In the genomic region with DNA sequence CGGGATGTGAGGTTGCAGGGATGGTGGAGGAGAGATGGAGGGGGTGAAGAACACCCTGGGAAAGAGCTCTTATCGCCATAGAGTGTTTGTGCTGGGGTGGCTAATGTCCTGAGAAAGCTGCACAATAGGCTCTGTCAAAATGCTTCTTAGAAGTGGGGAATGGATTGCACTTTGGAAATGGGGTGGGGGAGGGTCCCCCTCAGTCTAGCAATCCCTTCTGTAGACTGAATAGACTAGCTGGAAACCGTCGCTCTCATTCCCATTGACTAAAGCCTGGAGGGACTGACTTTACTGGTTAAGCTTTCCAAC, we compare ENCODE assay signal across 22 mouse cellular contexts.
DNase-seq lines count a peak whose midpoint lies in the region; ATAC-seq lines count a peak whose summit lies in the region.
"Had no signal": no experiment of that assay in that cellular context is flagged by ENCODE, and none has a peak within 500 bp of the region (broad histone marks: within the 10 kb centered on the region; RNA-seq: fewer than 3 reads in every experiment).

No protein-coding gene starts in this region.

- ATAC-seq in forebrain, embryonic 11.5 days (replicated peaks; ENCODE audit: low FRiP score): peak; percentile 42; the same call in 1 of the 2 replicates
- no peak for ATAC-seq in midbrain, embryonic 15.5 days (replicated peaks)
- ATAC-seq in hindbrain, embryonic 14.5 days (ENCODE audit: low FRiP score): peak; percentile 46; the same call in 1 of the 2 replicates
- peak; percentile 71; the same call in 1 of the 2 replicates for ATAC-seq in midbrain, embryonic 16.5 days
- ATAC-seq: CD4-positive, CD25-positive, alpha-beta regulatory T cell, adult 4 months; intestine, embryonic 15.5 days; Patski had no signal

- WGBS in forebrain, embryonic 11.5 days: 24% methylated on average over 4 of the region's 4 CpGs
- 35% methylated on average over 4 of the region's 4 CpGs for WGBS in forebrain, embryonic 10.5 days
- 42% methylated on average over 4 of the region's 4 CpGs for whole genome bisulfite sequencing in midbrain, embryonic 10.5 days
- 21% methylated on average over 4 of the region's 4 CpGs for WGBS in midbrain, embryonic 15.5 days
- WGBS in hindbrain, embryonic 14.5 days: 24% methylated on average over 4 of the region's 4 CpGs
- 27% methylated on average over 4 of the region's 4 CpGs for WGBS in midbrain, embryonic 16.5 days

- H3K4me3 ChIP-seq in forebrain, embryonic 11.5 days (ENCODE audit: low read depth, low read length): no peak overlapping the region
- H3K4me3 ChIP-seq in forebrain, embryonic 10.5 days: no peak overlapping the region
- H3K4me3 ChIP-seq in midbrain, embryonic 10.5 days: no peak overlapping the region
- H3K4me3 ChIP-seq in midbrain, embryonic 15.5 days: no peak overlapping the region
- no peak overlapping the region for H3K4me3 ChIP-seq in hindbrain, embryonic 14.5 days (replicated peaks; ENCODE audit: low read length)
- no peak overlapping the region for H3K4me3 ChIP-seq in midbrain, embryonic 16.5 days (ENCODE audit: low read depth, low read length)
- H3K4me3 ChIP-seq: intestine, embryonic 15.5 days; left cerebral cortex, adult 2 months; megakaryocyte, embryonic 14.5 days had no signal

- H3K27me3 ChIP-seq in forebrain, embryonic 11.5 days (ENCODE audit: control insufficient read depth, insufficient read depth, low read length): no peaks in the 10 kb centered on the region
- H3K27me3 ChIP-seq in forebrain, embryonic 10.5 days (ENCODE audit: poor library complexity, severe bottlenecking): peaks cover 56% of the 10 kb centered on the region
- peaks cover 15% of the 10 kb centered on the region for H3K27me3 ChIP-seq in midbrain, embryonic 10.5 days (ENCODE audit: low read depth, poor library complexity, severe bottlenecking)
- H3K27me3 ChIP-seq in midbrain, embryonic 15.5 days (replicated peaks): 0 out of 2 replicates have a peak, but pooled peaks cover 7% of the 10 kb centered on the region
- no peaks in the 10 kb centered on the region for H3K27me3 ChIP-seq in hindbrain, embryonic 14.5 days (ENCODE audit: control insufficient read depth, insufficient read depth, low read length)
- H3K27me3 ChIP-seq in midbrain, embryonic 16.5 days (ENCODE audit: control insufficient read depth, insufficient read depth, low read depth, low read length): no peaks in the 10 kb centered on the region
- H3K27me3 ChIP-seq: intestine, embryonic 15.5 days; megakaryocyte, embryonic 14.5 days; Patski had no signal

- DNase-seq in forebrain, embryonic 11.5 days (ENCODE audit: low spot score): no peak
- DNase-seq in forebrain, embryonic 10.5 days (ENCODE audit: extremely low spot score, low spot score): no peak
- peak; percentile 42 for DNase-seq in midbrain, embryonic 10.5 days (ENCODE audit: low spot score)
- DNase-seq in hindbrain, embryonic 14.5 days (ENCODE audit: low spot score): no peak
- DNase-seq in right cerebral cortex, postnatal 14 days: no peak
- no peak for DNase-seq in lung, postnatal 25 days (ENCODE audit: low spot score)
- DNase-seq: adrenal gland, adult 8-10 months; cerebellum, postnatal 10 days; heart, postnatal 36 days; kidney, adult 9 months; kidney, postnatal 25 days; left cerebral cortex, postnatal 4 days; liver; lung, postnatal 10 days; thymus, adult 2 months had no signal

- no peak overlapping the region for H3K9ac ChIP-seq in forebrain, embryonic 11.5 days (ENCODE audit: low read length)
- H3K9ac ChIP-seq in midbrain, embryonic 15.5 days: no peak overlapping the region
- no peak overlapping the region for H3K9ac ChIP-seq in hindbrain, embryonic 14.5 days
- no peak overlapping the region for H3K9ac ChIP-seq in midbrain, embryonic 16.5 days (ENCODE audit: low read depth, low read length)
- H3K9ac ChIP-seq: intestine, embryonic 15.5 days had no signal

- H3K9me3 ChIP-seq in forebrain, embryonic 11.5 days (ENCODE audit: control insufficient read depth, low read length): no peaks in the 10 kb centered on the region
- no peaks in the 10 kb centered on the region for H3K9me3 ChIP-seq in forebrain, embryonic 10.5 days
- no peaks in the 10 kb centered on the region for H3K9me3 ChIP-seq in midbrain, embryonic 10.5 days (replicated peaks)
- H3K9me3 ChIP-seq in midbrain, embryonic 15.5 days: no peaks in the 10 kb centered on the region
- no peaks in the 10 kb centered on the region for H3K9me3 ChIP-seq in hindbrain, embryonic 14.5 days (ENCODE audit: control insufficient read depth, low read length)
- H3K9me3 ChIP-seq in midbrain, embryonic 16.5 days (replicated peaks; ENCODE audit: control insufficient read depth, low read length, poor library complexity, severe bottlenecking): no peaks in the 10 kb centered on the region
- H3K9me3 ChIP-seq: intestine, embryonic 15.5 days; megakaryocyte, embryonic 14.5 days had no signal

- H3K4me1 ChIP-seq in forebrain, embryonic 11.5 days (replicated peaks; ENCODE audit: control insufficient read depth, insufficient read depth, low read length): peaks cover 10% of the 10 kb centered on the region
- peaks cover 39% of the 10 kb centered on the region for H3K4me1 ChIP-seq in forebrain, embryonic 10.5 days
- H3K4me1 ChIP-seq in midbrain, embryonic 10.5 days: peaks cover 45% of the 10 kb centered on the region
- H3K4me1 ChIP-seq in midbrain, embryonic 15.5 days: peaks cover 15% of the 10 kb centered on the region
- peaks cover 16% of the 10 kb centered on the region for H3K4me1 ChIP-seq in hindbrain, embryonic 14.5 days (replicated peaks; ENCODE audit: control insufficient read depth, insufficient read depth, low read length)
- peaks cover 12% of the 10 kb centered on the region for H3K4me1 ChIP-seq in midbrain, embryonic 16.5 days (ENCODE audit: control insufficient read depth, insufficient read depth, low read length)
- H3K4me1 ChIP-seq: intestine, embryonic 15.5 days had no signal

- H3K36me3 ChIP-seq in forebrain, embryonic 11.5 days (ENCODE audit: control insufficient read depth, insufficient read depth, low read length): no peaks in the 10 kb centered on the region
- H3K36me3 ChIP-seq in forebrain, embryonic 10.5 days (replicated peaks): no peaks in the 10 kb centered on the region
- H3K36me3 ChIP-seq in midbrain, embryonic 10.5 days: no peaks in the 10 kb centered on the region
- no peaks in the 10 kb centered on the region for H3K36me3 ChIP-seq in midbrain, embryonic 15.5 days (replicated peaks)
- no peaks in the 10 kb centered on the region for H3K36me3 ChIP-seq in hindbrain, embryonic 14.5 days (replicated peaks; ENCODE audit: control insufficient read depth, insufficient read depth)
- no peaks in the 10 kb centered on the region for H3K36me3 ChIP-seq in midbrain, embryonic 16.5 days (ENCODE audit: control insufficient read depth, insufficient read depth, low read length)
- H3K36me3 ChIP-seq: intestine, embryonic 15.5 days had no signal

- no peak overlapping the region for H3K27ac ChIP-seq in forebrain, embryonic 11.5 days (ENCODE audit: low read depth, low read length)
- no peak overlapping the region for H3K27ac ChIP-seq in forebrain, embryonic 10.5 days
- no peak overlapping the region; the same call in 1 of the 2 replicates for H3K27ac ChIP-seq in midbrain, embryonic 10.5 days (replicated peaks)
- no peak overlapping the region for H3K27ac ChIP-seq in midbrain, embryonic 15.5 days
- no peak overlapping the region for H3K27ac ChIP-seq in hindbrain, embryonic 14.5 days
- no peak overlapping the region for H3K27ac ChIP-seq in midbrain, embryonic 16.5 days (ENCODE audit: low read length)
- H3K27ac ChIP-seq: intestine, embryonic 15.5 days; left cerebral cortex, adult 2 months had no signal

- H3K4me2 ChIP-seq in forebrain, embryonic 11.5 days (ENCODE audit: low read depth, low read length, severe bottlenecking): no peak overlapping the region
- H3K4me2 ChIP-seq in midbrain, embryonic 15.5 days: no peak overlapping the region
- H3K4me2 ChIP-seq in hindbrain, embryonic 14.5 days (replicated peaks): no peak overlapping the region
- H3K4me2 ChIP-seq in midbrain, embryonic 16.5 days (ENCODE audit: low read length): no peak overlapping the region
- H3K4me2 ChIP-seq: intestine, embryonic 15.5 days had no signal
